Mouse (Mus musculus) bone marrow, adult 2 months (tissue): ENCODE results near the gene Gpr142. TPM values are rescaled to one million over a fixed set of nuclear protein-coding genes. Genes with fewer than 3 reads are reported as not detected.

Source experiments
- H3K27ac ChIP-seq: fragments of 200-500 bp; 2 replicates; pipeline ENCODE4 v1.5.1; 2012; ENCODE audit warnings: low read depth, mild to moderate bottlenecking, control low read depth, inconsistent platforms, low read length; ENCODE audit not compliant: control insufficient read depth, poor library complexity, insufficient read depth
- H3K4me1 ChIP-seq: fragments of 200-500 bp; 2 replicates; pipeline ENCODE4 v1.6.1; 2011; ENCODE audit warnings: low read length; ENCODE audit not compliant: control insufficient read depth, insufficient read depth
- H3K4me3 ChIP-seq: fragments of 200-500 bp; replicated peaks from 2 replicates; pipeline ENCODE3; 2011; ENCODE audit warnings: mild to moderate bottlenecking, low read depth, low read length, control low read depth; ENCODE audit not compliant: control insufficient read depth
- CTCF ChIP-seq: fragments of 200-500 bp; IDR thresholded peaks from 2 replicates; pipeline ENCODE4 v1.5.1; 2011; ENCODE audit warnings: low read length, control low read depth; ENCODE audit not compliant: control insufficient read depth, insufficient read depth
- POLR2A ChIP-seq: fragments of 200-500 bp; IDR thresholded peaks from 2 replicates; pipeline ENCODE4 v1.6.1; 2011; ENCODE audit warnings: low read depth, mild to moderate bottlenecking, control low read depth, low read length, borderline replicate concordance; ENCODE audit not compliant: control insufficient read depth
- WGBS: fragments of 180-500 bp; shearing (Covaris S2); methylation state at CpG from one replicate; pipeline ENCODE4 v1.1.7; 2018; 5-methylcytosine and 5-hydroxymethylcytosine counted together
- polyA plus RNA-seq: library from polyadenylated mRNA; stranded (reverse); fragments of >200 nt; gene quantifications from 2 replicates; pipeline ENCODE4 v1.2.4, GENCODE M21; 2011; ENCODE audit warnings: low replicate concordance; ENCODE audit not compliant: missing spikeins, insufficient read depth, insufficient read length

The Gpr142 gene
- polyA plus RNA-seq, 1 experiment, result not detected

- Histone ChIP-seq H3K4me1 (no peaks in the 10 kb centered on the region; the same call in 1 of the 2 replicates), H3K27ac (no peak overlapping the region), H3K4me3 (peak overlapping the region; percentile 59)
- WGBS, result under 1% methylated on average over 65 of the region's 65 CpGs
- TF ChIP-seq POLR2A, result no peak
- TF ChIP-seq CTCF, result no peak
Observed at GRCm38 (mm10) chr11:114851608-114852310, 53.0 kb downstream of the Gpr142 start.

- Histone ChIP-seq H3K4me3 (no peak overlapping the region), H3K4me1 (no peaks in the 10 kb centered on the region; the same call in 1 of the 2 replicates), H3K27ac (no peak overlapping the region)
- WGBS, result 7% methylated on average over 40 of the region's 40 CpGs
- TF ChIP-seq CTCF (no peak), POLR2A (no peak)
Observed at GRCm38 (mm10) chr11:114852311-114853173, 53.8 kb downstream of the Gpr142 start.

- H3K4me1 ChIP-seq, result no peaks in the 10 kb centered on the region; the same call in 1 of the 2 replicates
- H3K4me3 ChIP-seq, result no peak overlapping the region
- H3K27ac ChIP-seq, result no peak overlapping the region
- 53% methylated on average over 7 of the region's 7 CpGs for WGBS
- no peak for TF ChIP-seq CTCF
Observed at GRCm38 (mm10) chr11:114853174-114853838, 54.6 kb downstream of the Gpr142 start.

GRCm38 (mm10) chr11:114854581-114854980 is 55.9 kb downstream of the Gpr142 start:
- H3K4me1 ChIP-seq, result no peaks in the 10 kb centered on the region; the same call in 1 of the 2 replicates
- no peak overlapping the region for H3K4me3 ChIP-seq
- WGBS, result 76% methylated on average over 6 of the region's 6 CpGs
- TF ChIP-seq CTCF (no peak), POLR2A (no peak)
- H3K27ac ChIP-seq, result no peak overlapping the region

- no peak overlapping the region for H3K27ac ChIP-seq
- TF ChIP-seq POLR2A (no peak), CTCF (no peak)
- 85% methylated on average over 5 of the region's 5 CpGs for WGBS
- no peak overlapping the region for H3K4me3 ChIP-seq
- H3K4me1 ChIP-seq, result no peaks in the 10 kb centered on the region; the same call in 1 of the 2 replicates
Observed at GRCm38 (mm10) chr11:114856125-114856524, 57.4 kb downstream of the Gpr142 start.

Other genes with a start within 250 kb of the Gpr142 start
- gene Rpl38, start 130.4 kb upstream of the Gpr142 start, polyA plus RNA-seq, result 2,536 and 3,301 TPM in 2 replicates
- 1.6 and 2.6 TPM in 2 replicates for gene Ttyh2, start 123.5 kb upstream of the Gpr142 start, polyA plus RNA-seq
- gene Dnaic2, start 71.5 kb upstream of the Gpr142 start, polyA plus RNA-seq, result not detected in 2 replicates
- gene Kif19a, start 33.5 kb upstream of the Gpr142 start, polyA plus RNA-seq, result 0.84 and 6.3 TPM in 2 replicates
- not detected in 2 replicates for gene Btbd17, start 3.0 kb upstream of the Gpr142 start, polyA plus RNA-seq
- 1.1 and 1.4 TPM in 2 replicates for gene Gprc5c, start 52.2 kb downstream of the Gpr142 start, polyA plus RNA-seq
- 4.7 and 15.1 TPM in 2 replicates for gene Cd300a, start 91.1 kb downstream of the Gpr142 start, polyA plus RNA-seq
- gene Cd300lb, start 135.5 kb downstream of the Gpr142 start, polyA plus RNA-seq, result 3.1 and 17.5 TPM in 2 replicates
- gene Cd300c, start 170.2 kb downstream of the Gpr142 start, polyA plus RNA-seq, result 4.0 and 12.7 TPM in 2 replicates
- gene Cd300ld, start 191.0 kb downstream of the Gpr142 start, polyA plus RNA-seq, result 5.2 and 10.5 TPM in 2 replicates
- gene Cd300c2, start 203.0 kb downstream of the Gpr142 start, polyA plus RNA-seq, result 5.5 and 21.7 TPM in 2 replicates
- not detected in 2 replicates for gene Cd300ld2, start 217.3 kb downstream of the Gpr142 start, polyA plus RNA-seq
- gene Cd300ld4, start 228.1 kb downstream of the Gpr142 start, polyA plus RNA-seq, result 1.8 TPM in 1 of 2 replicates, not detected in the other
- gene Cd300ld5, start 238.8 kb downstream of the Gpr142 start, polyA plus RNA-seq, result 1.8 TPM in 1 of 2 replicates, not detected in the other
- gene Cd300ld3, start 249.5 kb downstream of the Gpr142 start, polyA plus RNA-seq, result 1.8 and 3.9 TPM in 2 replicates